Mouse (Mus musculus) adrenal gland, adult (tissue): Measurements from ENCODE around the gene Ash1l.

ENCODE experiments used
- DNase-seq, 2 experiments: peaks; one replicate each; pipeline ENCODE4 v3.0.0; 2022 to 2023; ENCODE audit warnings: low spot score in 1 of 2; ENCODE audit not compliant: inconsistent age in 2 of 2

Ash1l gene

GRCm38 (mm10) chr3:88950576-88951326 lies at the start of gene Ash1l, which contains the start of gene Dap3:
Gene Ash1l, plus strand, starts transcription at chr3:88950622.
Gene Dap3, minus strand, starts transcription at chr3:88951181.
- peak; percentile 85 to 96 for DNase-seq

- no peak for DNase-seq
These were observed 45.6 kb upstream of the Ash1l start for GRCm38 (mm10) chr3:88904803-88905202.

GRCm38 (mm10) chr3:88905209-88905608 lies 45.2 kb upstream of the Ash1l start:
- DNase-seq, result peak in 1 of 2 experiments; percentile 17

GRCm38 (mm10) chr3:88905741-88906140 lies 44.7 kb upstream of the Ash1l start:
- DNase-seq, result no peak

GRCm38 (mm10) chr3:88906393-88907159 lies 43.8 kb upstream of the Ash1l start:
- DNase-seq, result no peak

- no peak for DNase-seq
These were observed 37.8 kb upstream of the Ash1l start for GRCm38 (mm10) chr3:88912585-88912984.

- DNase-seq, result peak; percentile 94 to 98
These were observed 36.7 kb upstream of the Ash1l start, which contains the start of gene Msto1 for GRCm38 (mm10) chr3:88913511-88914383. Gene Msto1, minus strand, starts transcription at chr3:88913999.

- DNase-seq, result no peak
These were observed 36.0 kb upstream of the Ash1l start for GRCm38 (mm10) chr3:88914384-88914810.

- DNase-seq, result peak in 1 of 2 experiments; percentile 16
These were observed 31.4 kb upstream of the Ash1l start for GRCm38 (mm10) chr3:88918981-88919380.

GRCm38 (mm10) chr3:88921411-88921810 lies 29.0 kb upstream of the Ash1l start:
- DNase-seq, result peak in 1 of 2 experiments; percentile 28

- DNase-seq, result peak; percentile 68 to 75
These were observed 26.3 kb upstream of the Ash1l start for GRCm38 (mm10) chr3:88923989-88924591.

- DNase-seq, result no peak
These were observed 24.8 kb upstream of the Ash1l start for GRCm38 (mm10) chr3:88925651-88926050.

- DNase-seq, result no peak
These were observed 20.9 kb upstream of the Ash1l start for GRCm38 (mm10) chr3:88929501-88929900.

GRCm38 (mm10) chr3:88939071-88939470 lies 11.4 kb upstream of the Ash1l start:
- no peak for DNase-seq

GRCm38 (mm10) chr3:88939749-88940148 lies 10.7 kb upstream of the Ash1l start:
- DNase-seq, result peak in 1 of 2 experiments; percentile 67

GRCm38 (mm10) chr3:88942316-88942880 lies 8.0 kb upstream of the Ash1l start:
- peak; percentile 60 to 83 for DNase-seq

- DNase-seq, result no peak
These were observed 6.3 kb upstream of the Ash1l start for GRCm38 (mm10) chr3:88944109-88944508.

- DNase-seq, result peak; percentile 94 to 97
These were observed 441 bp upstream of the Ash1l start for GRCm38 (mm10) chr3:88949786-88950575.

- no peak for DNase-seq
These were observed 942 bp downstream of the Ash1l start for GRCm38 (mm10) chr3:88951327-88951800.
